Mouse (Mus musculus): Measurements from ENCODE around the gene Axin2.

DNA sequence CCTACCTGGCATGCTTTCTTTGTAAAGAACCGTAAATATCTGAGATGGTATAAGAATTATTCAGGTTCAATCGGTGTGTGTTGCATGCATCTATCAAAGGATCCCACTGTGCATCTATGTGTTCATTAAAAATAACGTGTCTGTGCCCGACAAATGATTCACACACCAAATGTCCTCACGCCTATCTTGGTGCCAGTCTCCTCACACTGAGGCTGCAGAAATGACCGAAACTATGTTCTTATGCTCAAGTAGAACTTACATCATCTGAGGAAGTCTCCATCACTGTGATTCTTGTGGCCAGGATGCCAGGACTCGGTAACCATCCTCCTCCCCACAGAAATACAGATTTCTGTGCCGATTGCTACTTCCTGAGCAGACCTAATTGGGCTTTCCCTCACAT is 60.9 kb downstream of the Axin2 start:
- no peak for TF ChIP-seq POLR2A (IDR thresholded peaks at IDR 0.05; ENCODE audit: low read depth, low read length)
- no peak for TF ChIP-seq CTCF (IDR thresholded peaks at IDR 0.05; ENCODE audit: extremely low read depth, insufficient read depth, insufficient read length, insufficient replicate concordance)

Measured in spleen, adult 2 months (tissue).